Mouse (Mus musculus) embryonic facial prominence, embryonic 13.5 days (tissue): ENCODE results near the gene Tet2. TPM values are rescaled to one million over a fixed set of nuclear protein-coding genes. Genes with fewer than 3 reads are reported as not detected.
"Not testable (repeated sequence)": the region's sequence is repeated elsewhere in the genome, so short reads cannot be mapped to it uniquely, and the experiment has no call there.

Source experiments
- ATAC-seq: fragments of 200-750 bp; cut with Nextera tagmentation; 2 replicates; pipeline ENCODE4 v1.8.0; 2017; ENCODE audit warnings: low read depth; ENCODE audit not compliant: insufficient number of reproducible peaks, insufficient read depth, low FRiP score, low TSS enrichment
- H3K27ac ChIP-seq: fragments of 300-500 bp; sonication (generic); 2 replicates; pipeline ENCODE4 v1.5.1; 2015; ENCODE audit warnings: moderate library complexity, mild to moderate bottlenecking, inconsistent platforms
- H3K27me3 ChIP-seq: fragments of 300-500 bp; sonication (generic); 2 replicates; pipeline ENCODE4 v1.6.1; 2015; ENCODE audit warnings: mild to moderate bottlenecking, inconsistent platforms
- H3K36me3 ChIP-seq: fragments of 300-500 bp; sonication (generic); 2 replicates; pipeline ENCODE4 v1.6.1; 2015; ENCODE audit warnings: mild to moderate bottlenecking, inconsistent platforms
- H3K4me1 ChIP-seq: fragments of 300-500 bp; sonication (generic); 2 replicates; pipeline ENCODE4 v1.6.1; 2015; ENCODE audit warnings: inconsistent platforms
- H3K4me2 ChIP-seq: fragments of 300-500 bp; sonication (generic); 2 replicates; pipeline ENCODE4 v1.6.1; 2015; ENCODE audit warnings: moderate library complexity, mild to moderate bottlenecking, inconsistent platforms
- H3K4me3 ChIP-seq: fragments of 300-500 bp; sonication (generic); 2 replicates; pipeline ENCODE4 v1.5.1; 2015; ENCODE audit warnings: mild to moderate bottlenecking, inconsistent platforms
- H3K9ac ChIP-seq: fragments of 300-500 bp; sonication (generic); 2 replicates; pipeline ENCODE4 v1.6.1; 2015; ENCODE audit warnings: mild to moderate bottlenecking, inconsistent platforms
- H3K9me3 ChIP-seq: fragments of 300-500 bp; sonication (generic); 2 replicates; pipeline ENCODE4 v1.6.1; 2016; ENCODE audit warnings: inconsistent platforms
- WGBS: fragments of 180-500 bp; shearing (Covaris S2); methylation state at CpG from one replicate; pipeline ENCODE4 v1.1.7; 2015; ENCODE audit warnings: mixed read lengths; 5-methylcytosine and 5-hydroxymethylcytosine counted together
- polyA plus RNA-seq: library from polyadenylated mRNA; unstranded; fragments of >200 nt; fragmentation: Nextera tagmentation; extraction: Ambion mirVana; gene quantifications from 2 replicates; pipeline ENCODE4 v1.2.1, GENCODE M21; 2015

Gene Tet2
- polyA plus RNA-seq, 1 experiment from 2014 or later, result 23.4 TPM

- Histone ChIP-seq H3K27ac (no peak overlapping the region), H3K27me3 (no peaks in the 10 kb centered on the region), H3K4me2 (no peak overlapping the region), H3K9me3 (no peaks in the 10 kb centered on the region), H3K4me1 (peaks cover 6% of the 10 kb centered on the region; the same call in 1 of the 2 replicates), H3K36me3 (no peaks in the 10 kb centered on the region), H3K9ac (no peak overlapping the region), H3K4me3 (no peak overlapping the region)
- 56% methylated on average over 2 of the region's 2 CpGs for WGBS
- ATAC-seq, result no peak
Measured at GRCm38 (mm10) chr3:133546790-133547189, 1.9 kb upstream of the Tet2 start.

DNA sequence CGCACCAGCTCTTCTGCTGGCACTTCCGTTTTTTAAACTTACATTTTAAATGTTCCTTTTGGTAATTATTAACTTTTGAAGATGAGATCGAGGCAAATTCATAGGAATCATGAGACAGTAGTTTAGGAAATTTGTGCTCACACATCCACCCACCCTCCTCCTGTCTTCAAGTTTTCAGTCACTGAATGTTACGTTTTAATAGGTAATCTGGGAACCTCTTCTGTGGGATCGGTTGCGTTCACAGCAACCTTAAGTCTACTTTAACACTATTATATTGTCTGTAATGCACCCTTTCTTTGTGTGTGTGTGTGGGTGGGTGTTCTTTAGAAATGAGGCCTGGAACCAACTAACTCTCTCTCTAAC is 346 bp upstream of the Tet2 start:
- peak overlapping the region; percentile 97 for H3K27ac ChIP-seq

DNA sequence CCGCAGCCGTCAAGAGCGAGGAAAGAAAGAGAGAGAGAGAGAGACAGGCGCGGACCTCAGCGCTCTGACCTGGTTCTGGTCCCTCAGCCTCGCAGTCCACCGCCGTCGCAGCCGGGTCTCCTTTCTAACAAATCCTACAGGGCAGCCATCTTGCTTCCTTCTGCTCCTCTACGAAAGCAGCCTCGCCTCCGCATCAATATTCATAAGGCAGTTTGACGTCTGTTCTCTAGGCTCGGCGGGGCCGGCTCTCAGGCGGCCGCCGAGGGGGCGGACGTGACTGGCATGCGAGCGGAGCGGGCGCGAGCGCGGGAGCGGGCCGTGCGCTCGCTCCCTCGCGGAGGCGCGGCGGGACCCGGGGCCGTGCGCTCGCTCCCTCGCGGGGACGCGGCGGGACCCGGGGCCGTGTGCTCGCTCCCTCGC is 798 bp downstream of the Tet2 start:
- Histone ChIP-seq H3K9me3 (no peaks in the 10 kb centered on the region), H3K27me3 (no peaks in the 10 kb centered on the region), H3K4me1 (peaks cover 14% of the 10 kb centered on the region), H3K9ac (peak overlapping the region; percentile 86), H3K36me3 (no peaks in the 10 kb centered on the region), H3K27ac (peak overlapping the region; percentile 97), H3K4me2 (peak overlapping the region; percentile 73), H3K4me3 (peak overlapping the region; percentile 79)
- WGBS, result under 1% methylated on average over 31 of the region's 52 CpGs
- ATAC-seq, result peak; percentile 92

More for the DNA sequence above, 346 bp upstream of the Tet2 start:
- Histone ChIP-seq H3K4me2 (peak overlapping the region; percentile 73), H3K4me3 (peak overlapping the region; percentile 79), H3K9ac (peak overlapping the region; percentile 86), H3K4me1 (peaks cover 9% of the 10 kb centered on the region), H3K9me3 (no peaks in the 10 kb centered on the region), H3K27me3 (no peaks in the 10 kb centered on the region), H3K36me3 (no peaks in the 10 kb centered on the region)
- 16% methylated on average over 6 of the region's 6 CpGs for WGBS
- no peak for ATAC-seq

DNA sequence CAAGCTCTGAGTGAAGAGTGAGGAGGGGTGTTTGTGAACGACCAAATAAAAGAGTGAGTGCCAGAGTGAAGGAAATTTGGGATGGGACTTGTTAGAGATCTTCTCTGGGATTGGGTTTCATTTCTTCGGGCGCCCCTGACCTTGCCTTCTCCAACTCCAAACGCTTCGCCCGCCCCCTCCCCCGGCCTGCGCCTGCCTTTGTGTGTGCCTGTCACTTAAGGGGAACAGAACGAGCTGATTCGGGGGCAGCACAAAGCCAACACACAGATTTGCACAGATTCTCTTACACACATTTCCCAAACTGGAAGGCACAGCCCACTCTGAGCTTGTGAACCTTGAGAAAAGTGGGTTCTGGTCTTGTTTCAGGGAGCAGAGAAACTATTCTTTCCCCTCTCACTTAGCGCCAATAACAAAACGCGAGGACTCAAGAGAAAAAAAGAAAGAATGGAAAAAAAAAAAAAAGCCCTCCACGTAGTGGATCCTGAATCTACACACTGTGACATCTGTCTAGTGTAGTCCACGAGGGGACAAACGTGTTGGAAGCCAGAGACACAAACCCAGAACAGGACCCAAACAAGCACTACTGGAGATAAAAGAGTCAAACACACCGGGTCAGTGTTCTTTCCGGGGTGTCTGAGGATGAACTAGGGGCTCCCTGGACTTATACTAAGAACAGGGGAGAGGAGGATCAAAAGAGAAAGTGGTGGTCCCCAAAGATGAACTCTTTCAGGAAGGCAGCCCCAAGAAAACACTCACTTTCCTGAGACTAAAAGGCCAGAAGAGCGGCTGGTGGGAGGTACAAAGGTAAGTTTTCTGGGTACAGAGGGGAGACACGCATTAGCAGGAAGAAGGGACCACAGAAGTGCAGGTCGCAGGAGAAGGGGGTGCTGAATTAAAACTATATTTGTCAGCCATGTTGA is 1.6 kb downstream of the Tet2 start:
- H3K27ac ChIP-seq, result peak overlapping the region; percentile 97
- peak overlapping the region; percentile 86 for H3K9ac ChIP-seq
- peaks cover 14% of the 10 kb centered on the region for H3K4me1 ChIP-seq
- ATAC-seq, result no peak
- peak overlapping the region; percentile 79 for H3K4me3 ChIP-seq
- H3K4me2 ChIP-seq, result peak overlapping the region; percentile 73
- WGBS, result 1% methylated on average over 21 of the region's 21 CpGs
- H3K9me3 ChIP-seq, result no peaks in the 10 kb centered on the region
- peaks cover 4% of the 10 kb centered on the region for H3K36me3 ChIP-seq
- no peaks in the 10 kb centered on the region for H3K27me3 ChIP-seq

GRCm38 (mm10) chr3:133542084-133542483 is 2.9 kb downstream of the Tet2 start:
- peak overlapping the region; percentile 73 for H3K4me2 ChIP-seq
- H3K27me3 ChIP-seq, result no peaks in the 10 kb centered on the region
- H3K36me3 ChIP-seq, result peaks cover 16% of the 10 kb centered on the region
- ATAC-seq, result no peak
- peak overlapping the region; percentile 17; the same call in 1 of the 2 replicates for H3K4me3 ChIP-seq
- H3K9me3 ChIP-seq, result no peaks in the 10 kb centered on the region
- H3K4me1 ChIP-seq, result peaks cover 14% of the 10 kb centered on the region
- no peak overlapping the region for H3K27ac ChIP-seq
- H3K9ac ChIP-seq, result no peak overlapping the region

- Histone ChIP-seq H3K9me3 (no peaks in the 10 kb centered on the region), H3K4me2 (no peak overlapping the region), H3K27ac (no peak overlapping the region), H3K36me3 (peaks cover 23% of the 10 kb centered on the region), H3K9ac (no peak overlapping the region), H3K4me3 (no peak overlapping the region), H3K4me1 (peaks cover 14% of the 10 kb centered on the region), H3K27me3 (no peaks in the 10 kb centered on the region)
- no peak for ATAC-seq
Measured at GRCm38 (mm10) chr3:133541000-133541399, 3.9 kb downstream of the Tet2 start.

- H3K27me3 ChIP-seq, result no peaks in the 10 kb centered on the region
- 69% methylated on average over 4 of the region's 4 CpGs for WGBS
- no peak overlapping the region for H3K4me3 ChIP-seq
- H3K36me3 ChIP-seq, result peaks cover 26% of the 10 kb centered on the region
- no peak overlapping the region for H3K9ac ChIP-seq
- no peak overlapping the region for H3K27ac ChIP-seq
- no peaks in the 10 kb centered on the region for H3K9me3 ChIP-seq
- H3K4me2 ChIP-seq, result no peak overlapping the region
- peaks cover 11% of the 10 kb centered on the region for H3K4me1 ChIP-seq
- ATAC-seq, result no peak
Measured at GRCm38 (mm10) chr3:133539991-133540390, 4.9 kb downstream of the Tet2 start.

- peaks cover 26% of the 10 kb centered on the region for H3K36me3 ChIP-seq
- H3K9me3 ChIP-seq, H3K4me2 ChIP-seq: not testable (repeated sequence)
Measured at GRCm38 (mm10) chr3:133538499-133538898, 6.4 kb downstream of the Tet2 start.

GRCm38 (mm10) chr3:133535644-133536043 is 9.3 kb downstream of the Tet2 start:
- Histone ChIP-seq H3K9me3 (no peaks in the 10 kb centered on the region), H3K4me2 (no peak overlapping the region), H3K9ac (no peak overlapping the region), H3K27me3 (no peaks in the 10 kb centered on the region), H3K4me3 (no peak overlapping the region), H3K27ac (no peak overlapping the region), H3K36me3 (peaks cover 26% of the 10 kb centered on the region), H3K4me1 (peaks cover 14% of the 10 kb centered on the region)
- 86% methylated on average over 6 of the region's 6 CpGs for WGBS
- no peak for ATAC-seq

More at GRCm38 (mm10) chr3:133538499-133538898, 6.4 kb downstream of the Tet2 start:
- H3K4me3 ChIP-seq, H3K27ac ChIP-seq, H3K9ac ChIP-seq, H3K27me3 ChIP-seq, ATAC-seq: not testable (repeated sequence)
- WGBS, result 91% methylated on average over 3 of the region's 4 CpGs
- H3K4me1 ChIP-seq, result peaks cover 17% of the 10 kb centered on the region

DNA sequence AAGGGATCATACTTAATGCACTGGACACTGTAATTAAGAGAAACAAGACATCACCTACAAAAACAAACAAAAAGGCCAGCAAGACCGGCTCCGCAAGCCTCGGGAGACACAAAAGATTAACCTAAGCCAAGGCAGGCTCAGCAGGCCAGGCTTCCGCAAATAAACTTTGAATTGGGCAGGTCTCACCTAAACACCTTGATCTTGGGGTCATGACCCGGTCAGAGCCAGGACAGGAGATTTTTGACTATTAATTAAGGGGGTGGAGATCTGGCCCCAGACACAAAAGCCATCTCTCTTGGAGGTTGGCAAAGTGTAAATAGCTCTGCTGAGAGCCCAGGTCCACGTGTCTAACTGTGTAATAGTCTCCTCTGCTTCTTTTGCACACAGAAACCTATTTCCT is 10.9 kb downstream of the Tet2 start:
- H3K9ac ChIP-seq, result no peak overlapping the region
- 30% methylated on average over 6 of the region's 6 CpGs for WGBS
- no peak overlapping the region for H3K4me2 ChIP-seq
- ATAC-seq, result no peak
- no peaks in the 10 kb centered on the region for H3K27me3 ChIP-seq
- H3K36me3 ChIP-seq, result peaks cover 26% of the 10 kb centered on the region
- no peak overlapping the region for H3K4me3 ChIP-seq
- no peaks in the 10 kb centered on the region for H3K9me3 ChIP-seq
- H3K4me1 ChIP-seq, result 0 out of 2 replicates have a peak, but pooled peaks cover 7% of the 10 kb centered on the region
- H3K27ac ChIP-seq, result no peak overlapping the region

DNA sequence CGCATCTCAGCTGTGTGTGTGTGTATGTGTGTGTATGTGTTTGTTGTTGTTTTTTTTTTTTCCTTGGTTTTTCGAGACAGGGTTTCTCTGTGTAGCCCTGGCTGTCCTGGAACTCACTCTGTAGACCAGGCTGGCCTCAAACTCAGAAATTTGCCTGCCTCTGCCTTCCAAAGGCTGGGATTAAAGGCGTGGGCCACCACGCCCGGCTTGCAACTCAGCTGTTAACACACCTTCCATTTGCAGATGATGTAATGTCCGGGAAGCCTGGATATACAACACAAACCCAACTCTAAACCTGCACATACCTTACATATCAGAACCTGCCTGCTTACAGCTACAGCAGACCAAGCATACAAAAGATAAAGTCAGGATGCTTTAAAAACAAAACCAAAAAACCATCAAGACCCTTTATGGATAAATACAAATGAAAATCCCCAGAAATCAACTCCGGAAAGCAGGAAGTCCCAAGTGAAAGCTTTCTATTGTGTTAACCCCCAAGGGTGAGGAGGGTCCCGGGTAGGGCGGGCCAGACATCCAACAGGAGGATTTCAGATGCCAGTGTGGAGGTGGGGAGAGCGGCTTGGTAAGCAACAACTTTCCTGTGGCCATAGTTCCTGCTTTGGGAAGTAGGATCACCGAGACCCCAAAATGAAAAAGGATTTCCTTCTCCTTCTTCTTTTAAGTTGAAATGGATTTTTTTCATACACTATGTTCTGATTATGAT is 11.5 kb downstream of the Tet2 start:
- 52% methylated on average over 11 of the region's 11 CpGs for WGBS
- Histone ChIP-seq H3K27ac (no peak overlapping the region), H3K4me2 (no peak overlapping the region), H3K36me3 (peaks cover 22% of the 10 kb centered on the region), H3K4me1 (0 out of 2 replicates have a peak, but pooled peaks cover 7% of the 10 kb centered on the region), H3K9me3 (no peaks in the 10 kb centered on the region), H3K27me3 (no peaks in the 10 kb centered on the region), H3K4me3 (no peak overlapping the region), H3K9ac (no peak overlapping the region)
- no peak for ATAC-seq
